ENCODE assay signal across 16 mouse cellular contexts in the genomic region with DNA sequence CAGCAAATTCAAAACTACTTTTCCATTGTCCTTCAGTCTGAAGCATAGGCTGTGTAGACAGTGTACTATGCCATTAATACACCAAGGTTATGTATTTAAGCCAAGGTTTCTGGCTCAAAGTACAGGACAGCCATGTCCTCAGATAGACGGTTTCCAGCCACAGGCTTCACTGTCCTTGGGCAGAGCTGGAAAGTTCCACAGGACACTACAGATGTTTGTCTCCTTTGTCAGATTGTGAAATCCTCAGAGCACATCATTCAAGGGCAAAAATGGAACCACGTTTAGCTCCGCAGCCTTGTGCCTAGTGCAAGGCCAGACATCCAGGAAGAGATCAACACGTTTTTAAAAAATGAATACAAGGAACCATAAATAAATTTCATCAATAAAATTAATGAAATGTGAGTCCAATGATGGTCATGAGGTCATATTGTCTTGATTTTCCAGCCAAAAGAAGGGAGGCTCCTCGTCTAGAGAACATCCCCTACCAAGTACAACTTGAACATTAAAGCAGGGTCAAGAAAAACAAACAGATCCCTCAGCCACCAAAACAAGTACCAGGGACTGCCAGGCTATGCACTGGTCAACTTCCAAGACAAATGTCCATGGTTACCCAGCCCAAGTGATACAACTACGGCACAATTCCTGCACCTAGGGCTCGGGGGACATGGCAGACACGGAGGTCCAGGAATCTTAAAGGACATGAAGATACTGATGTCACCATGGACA.
A peak's percentile ranks its signal among the peaks of the same experiment; 100 is the strongest.
DNase-seq lines count a peak whose midpoint lies in the region; ATAC-seq and TF ChIP-seq lines count a peak whose summit lies in the region.
"Had no signal": no experiment of that assay in that cellular context is flagged by ENCODE, and none has a peak within 500 bp of the region (broad histone marks: within the 10 kb centered on the region; RNA-seq: fewer than 3 reads in every experiment).

No protein-coding gene starts in this region.

- H3K4me3 ChIP-seq in heart, postnatal 0 days (ENCODE audit: low read depth, low read length): no peak overlapping the region
- H3K4me3 ChIP-seq in heart, embryonic 12.5 days: no peak overlapping the region
- H3K4me3 ChIP-seq in brown adipose tissue, adult 24 weeks (ENCODE audit: insufficient read depth, low read depth, low read length): no peak overlapping the region
- H3K4me3 ChIP-seq in stomach, embryonic 16.5 days (replicated peaks; ENCODE audit: low read length): no peak overlapping the region
- H3K4me3 ChIP-seq: hindbrain, embryonic 12.5 days had no signal

- 0 out of 2 replicates have a peak overlapping the region, but pooled peaks have one; percentile 34 for H3K27ac ChIP-seq in heart, postnatal 0 days (ENCODE audit: low read depth)
- H3K27ac ChIP-seq in heart, embryonic 12.5 days (ENCODE audit: poor library complexity, severe bottlenecking): no peak overlapping the region
- peak overlapping the region; percentile 70 for H3K27ac ChIP-seq in brown adipose tissue, adult 24 weeks (replicated peaks; ENCODE audit: low read depth, low read length)
- H3K27ac ChIP-seq in stomach, embryonic 16.5 days (ENCODE audit: low read length): peak overlapping the region; percentile 26; the same call in 1 of the 2 replicates
- H3K27ac ChIP-seq: hindbrain, embryonic 12.5 days; macrophage had no signal

- no peak for DNase-seq in heart, postnatal 0 days (ENCODE audit: low spot score)
- DNase-seq in ovary, adult 18-20 months (ENCODE audit: low spot score): peak; percentile 82
- DNase-seq in ovary, postnatal 14 days (ENCODE audit: low spot score): no peak
- no peak for DNase-seq in MN1 (ENCODE audit: low spot score)
- DNase-seq: cerebellum, adult 11 months; left cerebral cortex, postnatal 4 days; midbrain, embryonic 14.5 days; thymus, postnatal 4 days had no signal

- no peaks in the 10 kb centered on the region for H3K9me3 ChIP-seq in heart, postnatal 0 days (replicated peaks; ENCODE audit: control insufficient read depth, low read length)
- H3K9me3 ChIP-seq in heart, embryonic 12.5 days (replicated peaks): no peaks in the 10 kb centered on the region
- no peaks in the 10 kb centered on the region for H3K9me3 ChIP-seq in stomach, embryonic 16.5 days (replicated peaks; ENCODE audit: control insufficient read depth, low read length)
- H3K9me3 ChIP-seq: hindbrain, embryonic 12.5 days had no signal

- TF ChIP-seq CTCF in heart, postnatal 0 days (IDR thresholded peaks at IDR 0.05; ENCODE audit: low read depth): no peak

- WGBS in heart, postnatal 0 days: 79% methylated on average over 8 of the region's 8 CpGs
- 74% methylated on average over 8 of the region's 8 CpGs for WGBS in heart, embryonic 12.5 days
- 75% methylated on average over 8 of the region's 8 CpGs for WGBS in stomach, embryonic 16.5 days

- no peak for TF ChIP-seq EP300 in heart, postnatal 0 days (IDR thresholded peaks at IDR 0.05; ENCODE audit: low read depth)

- peaks cover 16% of the 10 kb centered on the region for H3K4me1 ChIP-seq in heart, postnatal 0 days (ENCODE audit: control insufficient read depth, insufficient read depth)
- H3K4me1 ChIP-seq in heart, embryonic 12.5 days (replicated peaks): peaks cover 30% of the 10 kb centered on the region
- peaks cover 26% of the 10 kb centered on the region for H3K4me1 ChIP-seq in brown adipose tissue, adult 24 weeks (ENCODE audit: control insufficient read depth, insufficient read depth, insufficient read length, low read length)
- peaks cover 6% of the 10 kb centered on the region; the same call in 1 of the 2 replicates for H3K4me1 ChIP-seq in stomach, embryonic 16.5 days (ENCODE audit: control insufficient read depth, insufficient read depth, low read length)
- H3K4me1 ChIP-seq: hindbrain, embryonic 12.5 days had no signal

- no peaks in the 10 kb centered on the region for H3K27me3 ChIP-seq in heart, postnatal 0 days (ENCODE audit: control insufficient read depth, insufficient read depth, low read length)
- 0 out of 2 replicates have a peak, but pooled peaks cover 3% of the 10 kb centered on the region for H3K27me3 ChIP-seq in heart, embryonic 12.5 days (replicated peaks)
- H3K27me3 ChIP-seq in stomach, embryonic 16.5 days (ENCODE audit: control insufficient read depth, insufficient read depth, low read length): no peaks in the 10 kb centered on the region
- H3K27me3 ChIP-seq: hindbrain, embryonic 12.5 days had no signal

- no peaks in the 10 kb centered on the region for H3K36me3 ChIP-seq in heart, postnatal 0 days (replicated peaks; ENCODE audit: control insufficient read depth, insufficient read depth, low read length)
- H3K36me3 ChIP-seq in heart, embryonic 12.5 days: no peaks in the 10 kb centered on the region
- H3K36me3 ChIP-seq in stomach, embryonic 16.5 days (ENCODE audit: control insufficient read depth, insufficient read depth, low read length): no peaks in the 10 kb centered on the region
- H3K36me3 ChIP-seq: hindbrain, embryonic 12.5 days had no signal

- ATAC-seq in heart, postnatal 0 days (ENCODE audit: insufficient read depth, low read depth): no peak
- no peak for ATAC-seq in heart, embryonic 12.5 days (ENCODE audit: insufficient number of reproducible peaks, low FRiP score)
- ATAC-seq in stomach, embryonic 16.5 days (ENCODE audit: insufficient read depth, low FRiP score): no peak
- ATAC-seq: CD4-positive, CD25-positive, alpha-beta regulatory T cell, adult 4 months; forebrain, embryonic 16.5 days; intestine, embryonic 16.5 days had no signal

- H3K4me2 ChIP-seq in heart, postnatal 0 days (ENCODE audit: low read depth, low read length): no peak overlapping the region
- H3K4me2 ChIP-seq in heart, embryonic 12.5 days: no peak overlapping the region
- H3K4me2 ChIP-seq in stomach, embryonic 16.5 days (ENCODE audit: low read depth, low read length): no peak overlapping the region
- H3K4me2 ChIP-seq: hindbrain, embryonic 12.5 days had no signal

- no peak overlapping the region for H3K9ac ChIP-seq in heart, postnatal 0 days (replicated peaks; ENCODE audit: low read depth, low read length)
- H3K9ac ChIP-seq in heart, embryonic 12.5 days: no peak overlapping the region
- H3K9ac ChIP-seq in stomach, embryonic 16.5 days (ENCODE audit: low read length): no peak overlapping the region
- H3K9ac ChIP-seq: hindbrain, embryonic 12.5 days had no signal
